8 mouse cellular contexts compared by ENCODE assay signal in genomic region chr1:138136373-138136779, GRCm38 (mm10). TPM values are rescaled to one million over a fixed set of nuclear protein-coding genes. Genes with fewer than 3 reads are reported as not detected.
DNase-seq lines count a peak whose midpoint lies in the region; ATAC-seq and TF ChIP-seq lines count a peak whose summit lies in the region.

No protein-coding gene starts in this region.

- DNase-seq in B cell, adult 2 months = peak; percentile 82 to 87
- DNase-seq in adrenal gland, postnatal 25 days = peak; percentile 8
- peak; percentile 78 for DNase-seq in layer of hippocampus, adult 9-10 months (ENCODE audit: low spot score)
- DNase-seq in lung, adult 18-20 months = peak; percentile 67 to 76
- peak; percentile 67 for DNase-seq in neural tube, embryonic 11.5 days (ENCODE audit: low spot score)
- peak; percentile 14 for DNase-seq in stomach, postnatal 0 days (ENCODE audit: low spot score)

- H3K4me2 ChIP-seq in forebrain, embryonic 15.5 days (replicated peaks) = peak overlapping the region; percentile 71
- H3K4me2 ChIP-seq in neural tube, embryonic 11.5 days (ENCODE audit: low read depth) = peak overlapping the region; percentile 20
- H3K4me2 ChIP-seq in stomach, postnatal 0 days (replicated peaks; ENCODE audit: low read depth) = peak overlapping the region; percentile 37; the same call in 1 of the 2 replicates

- peak overlapping the region; percentile 47 for H3K9ac ChIP-seq in forebrain, embryonic 15.5 days (replicated peaks)
- peak overlapping the region; percentile 2; the same call in 1 of the 2 replicates for H3K9ac ChIP-seq in neural tube, embryonic 11.5 days (ENCODE audit: low read length)
- H3K9ac ChIP-seq in stomach, postnatal 0 days (ENCODE audit: low read length) = no peak overlapping the region

- WGBS in forebrain, embryonic 15.5 days = 4% methylated on average over 17 of the region's 17 CpGs
- WGBS in neural tube, embryonic 11.5 days = 33% methylated on average over 17 of the region's 17 CpGs
- 43% methylated on average over 17 of the region's 17 CpGs for WGBS in stomach, postnatal 0 days

- H3K4me3 ChIP-seq in forebrain, embryonic 15.5 days = peak overlapping the region; percentile 47
- H3K4me3 ChIP-seq in neural tube, embryonic 11.5 days (ENCODE audit: low read depth, low read length) = no peak overlapping the region
- 0 out of 2 replicates have a peak overlapping the region, but pooled peaks have one; percentile 8 for H3K4me3 ChIP-seq in stomach, postnatal 0 days (ENCODE audit: low read depth, low read length)

- H3K27ac ChIP-seq in forebrain, embryonic 15.5 days (replicated peaks) = peak overlapping the region; percentile 83
- peak overlapping the region; percentile 42; the same call in 1 of the 2 replicates for H3K27ac ChIP-seq in neural tube, embryonic 11.5 days (ENCODE audit: low read depth, low read length)
- no peak overlapping the region for H3K27ac ChIP-seq in stomach, postnatal 0 days (replicated peaks)

- TF ChIP-seq CTCF in stomach, postnatal 0 days (IDR thresholded peaks at IDR 0.05; ENCODE audit: low read depth) = no peak

- H3K9me3 ChIP-seq in forebrain, embryonic 15.5 days = no peaks in the 10 kb centered on the region
- no peaks in the 10 kb centered on the region for H3K9me3 ChIP-seq in neural tube, embryonic 11.5 days (ENCODE audit: control insufficient read depth, low read length)
- H3K9me3 ChIP-seq in stomach, postnatal 0 days (ENCODE audit: control insufficient read depth, low read length) = no peaks in the 10 kb centered on the region

- H3K27me3 ChIP-seq in forebrain, embryonic 15.5 days = no peaks in the 10 kb centered on the region
- no peaks in the 10 kb centered on the region for H3K27me3 ChIP-seq in neural tube, embryonic 11.5 days (ENCODE audit: control insufficient read depth, insufficient read depth, low read length)
- no peaks in the 10 kb centered on the region for H3K27me3 ChIP-seq in stomach, postnatal 0 days (ENCODE audit: control insufficient read depth, insufficient read depth, low read length)

- no peaks in the 10 kb centered on the region for H3K36me3 ChIP-seq in forebrain, embryonic 15.5 days
- H3K36me3 ChIP-seq in neural tube, embryonic 11.5 days (ENCODE audit: control insufficient read depth, insufficient read depth, low read length) = no peaks in the 10 kb centered on the region
- no peaks in the 10 kb centered on the region for H3K36me3 ChIP-seq in stomach, postnatal 0 days (ENCODE audit: control insufficient read depth, insufficient read depth, low read length)

- ATAC-seq in forebrain, embryonic 15.5 days (replicated peaks) = peak; percentile 95
- ATAC-seq in hematopoietic stem cell, adult 5-6 weeks (replicated peaks in 1 of 2; ENCODE audit: insufficient read depth in 1 of 2, low FRiP score in 2 of 2, low TSS enrichment in 1 of 2, low read depth in 1 of 2, poor library complexity in 2 of 2, severe bottlenecking in 2 of 2) = peak; percentile 96 to 98
- ATAC-seq in neural tube, embryonic 11.5 days (ENCODE audit: insufficient read depth, low FRiP score, low TSS enrichment) = peak; percentile 72
- no peak for ATAC-seq in stomach, postnatal 0 days (ENCODE audit: low FRiP score, low TSS enrichment)

- peaks cover 13% of the 10 kb centered on the region for H3K4me1 ChIP-seq in forebrain, embryonic 15.5 days
- H3K4me1 ChIP-seq in neural tube, embryonic 11.5 days (ENCODE audit: control insufficient read depth, insufficient read depth, low read length) = no peaks in the 10 kb centered on the region
- no peaks in the 10 kb centered on the region for H3K4me1 ChIP-seq in stomach, postnatal 0 days (replicated peaks; ENCODE audit: control insufficient read depth, insufficient read depth)

- TF ChIP-seq EP300 in stomach, postnatal 0 days (optimal IDR thresholded peaks at IDR 0.05) = no peak

RNA-seq across cellular contexts. Expression of gene Ptprc, which starts 39.1 kb away (rescaled TPM):
- 5.3 and 5.7 TPM in 2 replicates for total RNA-seq in adrenal gland, postnatal 25 days (2021)
- 0.75 and 1.3 TPM in 2 replicates for polyA plus RNA-seq in forebrain, embryonic 15.5 days (2015; fragmentation: Nextera tagmentation; extraction: Ambion mirVana)
- total RNA-seq in hematopoietic stem cell, adult 5-6 weeks (2017) = 325 and 418 TPM in 2 replicates
- polyA plus RNA-seq in neural tube, embryonic 11.5 days (2014; fragmentation: Nextera tagmentation; extraction: Ambion mirVana) = 1.4 and 2.2 TPM in 2 replicates
- polyA plus RNA-seq in stomach, postnatal 0 days (2015; fragmentation: Nextera tagmentation; extraction: Ambion mirVana) = 1.8 and 2.5 TPM in 2 replicates

Comparison
In these comparisons a context has a peak if more than half of its experiments do, and no peak if none do; other contexts are left out.
1. DNase-seq: peak in every context shown above with its lines; median percentile 84 in B cell, adult 2 months; 78 in layer of hippocampus, adult 9-10 months; 72 in lung, adult 18-20 months; 67 in neural tube, embryonic 11.5 days; 14 in stomach, postnatal 0 days; 8 in adrenal gland, postnatal 25 days.
2. H3K4me2 ChIP-seq: peak in every context shown above with its lines; median percentile 71 in forebrain, embryonic 15.5 days; 37 in stomach, postnatal 0 days; 20 in neural tube, embryonic 11.5 days.